Mouse (Mus musculus): ENCODE measurements at regions not wholly inside any gene's neighbourhood (a gene's known extent, or its start where the extent isn't known, plus 50 kb on each side); places are given as distances from the start of the nearest gene placed in this dataset.
"Not testable (repeated sequence)": the region's sequence is repeated elsewhere in the genome, so short reads cannot be mapped to it uniquely, and the experiment has no call there.

DNA sequence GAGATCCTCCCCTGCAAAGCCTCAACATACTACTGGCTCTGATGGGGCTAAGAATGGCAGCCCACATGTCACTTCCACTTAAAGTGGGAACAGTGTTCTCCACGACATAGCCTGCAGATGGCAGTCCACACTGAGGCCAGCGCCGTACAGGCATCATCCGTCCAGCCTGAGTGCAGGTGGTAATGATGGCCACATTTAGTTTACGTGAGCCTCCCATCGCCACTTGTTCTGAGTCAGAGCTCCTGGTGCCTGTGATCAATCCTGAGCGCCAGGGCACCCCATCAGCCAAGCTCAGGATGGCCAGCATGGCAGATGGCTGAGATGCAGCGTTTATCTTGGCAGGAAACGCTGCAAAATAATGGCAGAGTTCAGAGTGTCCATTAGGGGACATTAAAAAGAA, 159.6 kb downstream of the Adgrd1 start:
- peak; percentile 76 to 86 for DNase-seq

DNA sequence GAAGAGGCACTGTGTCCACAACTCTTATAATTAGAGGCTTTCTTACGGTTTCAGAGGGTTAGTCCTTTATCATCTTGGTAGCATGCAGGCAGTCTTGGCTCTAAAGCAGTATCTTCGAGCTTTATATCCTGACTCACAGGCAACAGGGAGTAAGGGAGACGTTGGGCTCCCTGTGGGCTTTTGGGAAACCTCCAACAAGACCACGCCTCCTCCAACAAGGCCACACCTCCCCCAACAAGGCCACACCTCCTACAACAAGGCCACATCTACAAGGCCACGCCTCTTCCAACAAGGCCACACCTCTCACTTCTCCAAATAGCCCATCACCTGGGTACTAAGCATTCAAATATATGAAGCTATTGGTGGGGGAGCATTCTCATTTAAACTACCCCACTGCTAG, 160.7 kb downstream of the Adgrd1 start:
- DNase-seq: no peak

DNA sequence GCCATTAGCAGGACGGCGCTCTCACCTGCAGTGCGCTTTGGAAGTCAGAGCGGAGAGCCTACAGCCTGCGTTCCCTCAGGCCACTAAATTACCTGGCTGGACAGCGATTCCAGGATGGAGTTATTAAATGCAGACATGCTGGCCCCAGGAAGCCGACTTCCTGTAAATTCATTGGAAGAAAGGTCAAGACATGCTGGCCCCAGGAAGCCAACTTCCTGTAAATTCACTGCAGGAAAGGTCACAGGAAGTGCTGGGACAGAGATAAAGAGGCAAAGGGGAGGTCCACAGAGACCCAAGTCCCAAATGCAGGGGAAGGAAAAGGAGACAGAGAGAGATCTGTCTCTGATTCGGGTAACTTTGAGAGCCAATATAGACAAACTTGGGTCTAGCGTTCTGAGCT, 164.1 kb downstream of the Adgrd1 start:
- DNase-seq: no peak

DNA sequence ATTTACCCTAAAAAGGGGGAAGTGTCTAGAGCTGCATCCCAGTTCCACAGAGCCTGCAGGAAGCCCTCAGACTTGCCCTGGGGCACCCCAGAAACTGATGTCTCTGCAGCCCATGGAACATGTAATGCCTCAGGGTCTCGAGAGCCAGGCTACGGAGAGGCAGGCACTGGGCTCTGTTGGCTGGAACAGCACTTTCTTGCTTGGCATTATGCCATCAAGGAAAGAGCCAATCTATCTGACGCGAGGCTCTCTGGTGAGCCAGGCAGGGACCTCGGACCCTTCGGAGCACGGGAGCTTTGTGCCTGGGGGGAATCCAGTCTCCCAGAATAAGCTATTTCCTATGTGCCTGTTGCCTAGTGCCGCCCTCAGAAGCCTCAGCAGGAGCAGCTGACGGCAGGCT, 166.6 kb downstream of the Adgrd1 start:
- no peak for DNase-seq

DNA sequence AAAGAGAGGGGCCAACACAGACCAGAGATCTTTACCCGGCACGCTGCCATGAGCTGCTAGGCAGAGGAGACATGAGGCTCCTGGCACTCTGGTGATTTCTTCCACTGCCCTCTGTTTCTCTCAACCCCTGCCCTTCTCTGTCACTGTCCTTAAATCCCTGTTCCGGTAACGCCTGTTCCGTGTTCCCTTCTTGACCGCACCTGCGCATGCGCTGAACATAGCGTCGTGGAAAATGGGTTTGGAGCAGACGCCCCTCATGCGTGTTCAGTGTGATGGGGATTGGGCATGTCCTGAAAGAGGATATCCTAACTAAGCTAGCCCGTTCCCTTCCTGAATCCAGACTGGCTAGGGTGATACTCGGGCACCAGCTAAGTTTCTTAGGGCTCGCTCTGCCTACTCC, 167.8 kb downstream of the Adgrd1 start:
- no peak for DNase-seq

DNA sequence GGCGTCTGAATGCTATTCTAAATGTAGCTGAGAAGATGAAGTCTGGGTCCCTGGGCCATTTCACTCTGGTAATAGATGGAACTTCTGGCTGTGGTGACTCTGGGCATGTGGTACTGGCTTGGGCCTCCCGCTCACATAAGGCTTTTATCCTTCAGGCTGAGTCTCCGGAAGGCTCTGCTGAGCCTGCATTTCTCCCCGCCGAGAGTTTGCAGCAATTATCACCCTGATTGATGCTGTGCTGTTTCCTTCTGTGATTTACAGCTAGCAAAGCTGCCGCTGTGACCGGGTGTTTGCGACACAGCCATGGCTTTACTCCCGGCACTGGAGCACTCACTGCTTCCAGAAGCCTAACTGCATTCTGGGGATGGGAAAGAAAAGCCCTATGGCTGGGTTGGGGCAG, 171.9 kb downstream of the Adgrd1 start:
- DNase-seq: no peak

DNA sequence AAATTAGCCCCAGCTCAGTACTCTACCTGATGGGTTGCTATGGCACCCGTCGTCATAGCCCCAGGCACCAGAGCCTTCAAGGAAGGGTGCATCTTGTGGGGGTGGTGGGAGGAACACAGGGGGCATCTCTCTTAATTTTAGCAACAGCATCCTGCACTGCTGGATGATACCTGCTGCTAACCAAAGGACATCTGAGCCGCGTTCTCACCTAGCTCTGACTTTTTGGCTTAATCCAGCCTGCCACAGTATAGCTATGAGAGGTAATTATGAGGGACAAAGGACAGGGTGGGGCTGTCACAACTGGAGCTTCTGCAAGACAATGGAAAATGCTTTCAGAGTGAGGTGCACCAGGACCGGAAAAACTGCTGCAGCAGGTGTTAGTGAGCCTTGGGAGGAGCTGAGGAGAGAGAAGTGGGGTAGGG, 173.5 kb downstream of the Adgrd1 start:
- no peak for DNase-seq

DNA sequence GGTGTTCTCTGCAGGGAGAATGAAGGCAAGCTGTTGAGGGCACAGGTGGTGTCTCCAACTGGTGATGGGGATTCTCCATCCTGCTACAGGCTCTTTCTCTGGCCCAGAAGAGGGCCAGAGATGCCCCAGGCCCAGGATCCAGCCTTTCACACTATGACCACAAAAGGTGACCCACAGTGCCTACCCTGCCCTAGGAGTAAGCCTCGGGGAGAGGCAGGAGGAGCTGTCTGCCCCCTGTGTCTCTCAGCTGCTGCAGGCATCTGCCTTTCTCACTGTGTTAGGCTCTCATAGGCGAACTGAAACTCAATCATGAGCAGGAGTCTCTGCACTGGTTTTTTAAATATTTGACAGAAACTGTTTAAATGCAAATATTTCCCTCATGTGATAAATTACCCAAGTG, 184.9 kb downstream of the Adgrd1 start:
- no peak for DNase-seq

DNA sequence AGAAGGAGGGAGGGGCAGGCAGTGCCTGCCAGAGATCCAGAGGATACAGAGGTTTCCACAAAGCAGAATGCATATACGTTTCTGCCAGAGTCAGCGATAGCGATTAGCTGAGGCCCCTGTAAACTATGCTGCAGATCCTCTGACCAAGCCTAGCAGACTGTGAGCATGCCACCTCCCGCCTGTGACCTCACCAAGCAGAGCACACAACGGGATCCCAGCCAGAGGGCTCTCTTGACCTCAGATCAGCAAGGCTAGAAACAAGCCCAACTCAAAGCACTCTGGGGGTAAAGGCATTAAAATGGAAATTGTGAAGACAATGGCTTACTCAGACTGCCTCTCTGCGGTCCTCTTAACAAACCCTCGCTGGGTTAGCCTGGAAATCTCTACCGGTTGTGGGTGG, 185.6 kb downstream of the Adgrd1 start:
- no peak for DNase-seq

DNA sequence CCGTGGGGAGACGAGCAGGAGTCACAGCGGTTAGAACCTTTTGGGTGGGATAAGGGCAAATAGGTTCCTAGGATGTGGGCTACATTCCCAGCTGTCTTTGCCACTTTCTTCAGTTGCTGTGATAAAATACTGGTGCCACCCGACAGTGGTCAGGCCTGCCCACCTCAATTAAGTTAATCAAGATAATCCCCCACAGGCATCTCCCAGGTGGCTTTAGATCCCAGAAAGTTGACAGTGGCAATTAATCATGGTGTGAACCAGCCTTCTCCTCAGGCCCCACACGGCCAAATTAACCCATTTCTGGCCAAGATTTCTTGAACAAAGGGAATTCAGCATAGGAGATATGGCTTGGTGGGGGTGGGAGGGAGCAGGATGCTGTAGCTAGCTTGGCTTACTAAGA, 186.3 kb downstream of the Adgrd1 start:
- no peak for DNase-seq

DNA sequence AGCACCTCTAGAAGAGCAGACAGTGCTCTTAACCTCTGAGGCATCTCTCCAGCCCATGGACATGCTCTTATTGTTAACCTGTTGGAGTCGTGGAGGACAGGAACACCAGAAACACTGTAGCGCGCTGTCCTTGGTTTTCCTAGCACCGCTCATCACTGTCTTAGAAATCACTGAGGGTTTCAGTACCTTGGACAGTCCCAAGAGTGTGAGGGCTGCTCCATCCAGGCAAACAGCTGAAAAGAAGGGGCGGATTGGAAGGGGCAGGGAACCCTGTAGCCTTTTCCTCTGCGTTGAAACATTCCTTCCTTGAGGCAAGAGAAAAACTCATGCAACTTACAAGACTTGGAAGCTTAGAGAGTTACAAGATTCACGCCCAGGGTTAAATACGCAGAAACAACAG, 190.9 kb downstream of the Adgrd1 start:
- no peak for DNase-seq

DNA sequence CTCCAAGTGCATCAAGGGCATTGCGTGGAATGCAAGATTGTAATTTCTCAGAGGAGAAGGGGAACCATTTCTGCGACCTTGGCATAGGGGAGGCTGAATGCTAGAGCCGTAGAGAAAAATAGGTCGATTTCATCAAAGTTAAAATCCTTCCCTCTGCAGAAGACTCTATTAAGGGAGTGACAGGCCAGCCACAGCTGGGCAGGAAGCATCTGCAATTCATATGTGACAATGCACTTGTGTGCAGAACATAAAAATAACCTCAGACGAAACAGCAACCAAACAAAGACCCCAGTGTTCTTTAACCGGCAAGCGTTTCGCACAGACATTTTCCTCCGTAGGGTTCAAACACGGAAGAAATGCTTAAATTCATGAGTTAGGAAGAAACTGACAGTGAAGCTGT, 196.3 kb downstream of the Adgrd1 start:
- not testable (repeated sequence) for DNase-seq

DNA sequence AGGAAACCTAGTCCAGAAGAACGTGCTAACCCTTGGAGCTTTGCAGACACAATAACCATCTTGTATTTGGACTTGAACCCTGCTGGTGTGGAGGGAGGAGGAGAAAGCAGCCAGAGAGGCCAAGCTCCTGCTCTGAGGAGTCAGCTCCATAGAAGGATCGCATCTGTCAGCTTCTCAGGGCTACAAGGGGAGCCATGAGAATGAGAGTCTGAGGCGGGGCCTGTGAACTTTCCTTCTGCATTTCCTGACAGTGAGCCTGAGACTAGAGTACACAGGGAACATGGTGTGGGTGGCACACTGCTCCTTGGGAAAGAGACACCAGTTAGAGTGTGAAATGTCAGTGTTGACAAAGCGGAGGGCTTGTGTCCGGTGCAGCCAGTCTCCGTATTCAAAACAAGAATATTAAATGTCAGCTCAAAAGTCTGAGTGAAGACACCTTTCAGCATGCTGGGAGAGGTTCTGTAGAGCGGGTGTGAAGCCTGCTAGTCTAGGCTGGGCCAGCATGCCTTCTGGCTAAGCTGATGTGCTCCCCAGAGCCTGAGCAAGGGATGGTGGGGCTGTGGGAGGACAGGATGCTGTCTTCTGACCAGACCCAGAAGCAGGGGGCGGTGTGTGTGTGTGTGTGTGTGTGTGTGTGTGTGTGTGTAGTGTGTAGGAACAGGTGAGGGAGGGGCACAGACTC, 198.5 kb downstream of the Adgrd1 start:
- DNase-seq: not testable (repeated sequence)

DNA sequence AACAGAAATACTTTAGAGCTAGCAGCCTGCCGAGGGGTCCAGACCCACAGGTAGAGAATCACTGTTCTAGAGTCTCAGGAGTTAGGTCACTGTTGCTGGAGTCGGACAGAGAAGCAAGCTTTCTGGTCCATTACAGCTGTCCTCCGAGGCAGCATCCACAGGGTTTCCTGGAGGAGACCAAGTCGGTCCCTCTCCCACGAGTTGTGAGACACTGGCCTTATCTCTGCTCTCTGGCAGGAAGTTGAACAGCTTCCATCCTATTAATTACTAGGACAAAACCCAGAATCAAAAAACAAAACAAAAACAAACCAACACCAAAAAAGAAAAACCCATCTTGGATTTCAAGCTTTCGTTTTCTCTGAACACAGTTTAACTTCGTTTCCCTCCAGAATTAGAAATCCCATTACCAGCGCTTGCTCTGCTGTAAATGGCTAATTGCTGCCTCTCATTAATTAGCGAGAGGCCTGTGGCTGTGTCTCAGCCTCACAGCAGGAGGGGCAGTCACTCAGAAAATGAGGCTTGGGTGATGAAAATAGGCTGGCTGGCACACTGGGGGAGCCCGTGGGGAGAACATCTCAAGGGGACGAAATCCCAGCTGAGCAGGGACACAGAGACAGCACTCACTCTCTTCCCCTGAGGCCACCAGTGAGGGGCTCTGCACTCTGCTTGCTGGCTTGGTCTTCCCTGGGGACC, 201.3 kb downstream of the Adgrd1 start:
- no peak for DNase-seq

DNA sequence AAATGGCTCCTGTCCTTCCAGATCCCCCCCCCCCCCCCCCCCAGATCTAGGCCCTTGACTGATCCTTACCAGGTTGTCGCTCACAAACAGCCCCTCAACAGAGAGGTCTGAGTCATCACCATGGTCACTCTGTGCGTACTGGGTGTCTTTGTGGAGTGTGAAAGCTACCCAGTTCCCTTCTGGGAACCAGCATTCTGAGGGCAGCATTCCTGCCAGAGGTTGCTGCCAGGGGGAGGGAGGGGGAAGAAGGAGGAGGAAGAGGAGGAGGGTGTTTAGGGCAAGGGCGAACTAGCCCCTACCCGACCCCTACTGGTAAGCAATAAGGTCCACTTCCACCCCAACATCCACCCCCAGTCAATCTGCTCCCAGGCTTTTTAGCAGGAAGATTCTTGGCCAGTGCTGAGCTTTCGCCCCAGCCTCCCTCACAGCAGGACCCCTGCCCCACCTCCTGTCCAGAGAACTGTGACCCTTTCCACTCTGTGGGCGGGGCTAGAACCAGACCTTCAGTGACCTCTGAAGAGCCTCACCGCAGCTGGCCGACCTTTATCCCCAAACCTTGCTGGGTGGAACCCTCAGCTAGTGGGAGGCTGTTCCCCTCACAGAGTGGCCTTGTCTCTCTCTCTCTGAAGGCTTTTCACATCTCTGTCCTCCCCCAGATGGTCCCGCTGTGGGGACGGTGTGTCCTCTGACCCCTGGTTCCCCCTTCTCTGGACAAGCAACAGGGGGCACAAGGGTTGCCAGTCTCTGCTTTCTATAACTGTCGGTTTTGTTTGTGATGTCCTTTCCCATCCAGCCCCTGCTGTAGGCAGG, 202.2 kb upstream of the Sfswap start:
- DNase-seq: peak; percentile 8 to 11

DNA sequence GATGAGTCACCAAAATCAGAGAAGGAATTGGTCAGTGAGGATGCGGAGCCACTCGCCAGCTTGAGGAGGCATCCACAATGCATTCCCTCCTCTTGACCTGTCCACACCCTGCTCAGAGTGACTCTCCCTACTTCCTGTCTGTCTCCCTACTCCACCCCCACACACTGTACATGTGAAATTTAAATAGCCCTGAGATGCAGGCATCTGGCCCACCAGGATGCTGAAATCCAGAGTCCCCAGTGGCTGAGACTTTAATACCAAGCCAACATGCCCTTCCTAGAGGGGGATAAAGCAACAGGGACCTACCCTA, 201.6 kb upstream of the Sfswap start:
- no peak for DNase-seq

DNA sequence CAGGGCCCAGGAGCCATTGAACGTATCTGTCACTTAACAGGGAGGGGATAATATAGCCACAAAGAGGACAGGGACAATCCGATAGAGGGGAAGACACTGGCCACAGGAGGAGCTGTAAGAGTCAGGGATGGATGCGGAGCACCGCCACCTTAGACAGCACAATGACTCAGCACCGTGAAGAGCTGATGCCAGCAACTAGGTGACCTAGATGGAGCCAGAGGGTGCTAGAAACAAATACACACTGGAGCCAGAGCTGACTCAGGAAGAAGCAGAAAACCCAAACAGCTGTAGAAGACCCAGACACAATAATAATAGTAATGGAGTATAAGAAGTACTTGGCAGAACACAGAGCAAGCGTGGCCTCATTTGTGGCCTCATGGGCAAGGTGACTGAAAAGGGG, 200.6 kb upstream of the Sfswap start:
- no peak for DNase-seq

DNA sequence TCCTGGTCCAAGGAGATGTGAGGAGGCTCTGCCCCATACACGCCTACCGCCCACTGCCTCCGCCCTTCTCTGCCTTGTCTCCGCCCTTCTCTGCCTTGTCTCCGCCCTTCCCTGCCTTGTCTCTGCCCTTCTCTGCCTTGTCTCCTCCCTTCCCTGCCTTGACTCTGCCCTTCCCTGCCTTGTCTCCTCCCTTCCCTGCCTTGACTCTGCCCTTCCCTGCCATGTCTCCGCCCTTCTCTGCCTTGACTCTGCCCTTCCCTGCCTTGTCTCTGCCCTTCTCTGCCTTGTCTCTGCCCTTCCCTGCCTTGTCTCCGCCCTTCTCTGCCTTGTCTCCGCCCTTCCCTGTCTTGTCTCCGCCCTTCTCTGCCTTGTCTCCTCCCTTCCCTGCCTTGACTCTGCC, 185.4 kb upstream of the Sfswap start:
- DNase-seq: no peak

DNA sequence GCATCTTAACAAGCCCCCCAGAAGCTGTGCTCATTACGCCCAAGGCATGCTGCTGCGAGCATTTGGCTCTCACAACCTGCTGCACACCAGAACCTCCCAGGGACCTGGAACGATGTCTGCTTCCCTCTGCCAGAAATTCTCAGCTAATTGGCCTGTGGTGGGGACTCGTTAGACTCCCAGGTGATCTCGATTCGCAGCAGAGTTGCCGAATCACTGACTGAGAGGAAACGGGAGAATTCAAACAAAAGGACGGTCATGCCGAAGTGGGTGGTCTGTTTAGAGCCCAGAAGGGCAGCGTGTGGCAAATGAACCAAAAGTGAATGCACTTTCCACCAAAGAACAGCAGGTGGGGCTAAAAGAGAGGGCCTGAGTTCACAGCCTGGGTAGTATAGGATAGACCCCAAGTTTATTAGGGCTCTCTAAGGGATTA, 169.9 kb upstream of the Sfswap start:
- peak; percentile 74 to 86 for DNase-seq

DNA sequence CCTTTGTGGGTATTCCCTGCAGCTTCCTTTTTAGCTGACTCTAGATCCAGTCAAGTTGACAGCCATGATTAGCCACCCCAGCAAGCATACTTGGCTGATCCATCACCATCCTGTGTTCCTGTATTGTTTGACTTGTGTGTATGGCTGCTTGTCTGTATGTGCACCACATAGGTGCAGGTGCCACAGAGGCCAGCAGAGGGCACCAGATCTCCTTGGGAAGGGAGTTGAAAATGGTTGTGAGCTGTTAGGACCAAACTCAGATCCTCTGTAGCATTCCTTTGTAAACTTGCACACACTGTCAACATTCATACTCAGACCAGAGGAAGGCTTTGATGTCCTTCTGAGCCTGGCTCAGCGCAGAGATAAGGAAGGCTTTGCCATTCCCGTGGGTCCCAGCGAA, 169.0 kb upstream of the Sfswap start:
- DNase-seq: peak in 1 of 2 experiments; percentile 25

DNA sequence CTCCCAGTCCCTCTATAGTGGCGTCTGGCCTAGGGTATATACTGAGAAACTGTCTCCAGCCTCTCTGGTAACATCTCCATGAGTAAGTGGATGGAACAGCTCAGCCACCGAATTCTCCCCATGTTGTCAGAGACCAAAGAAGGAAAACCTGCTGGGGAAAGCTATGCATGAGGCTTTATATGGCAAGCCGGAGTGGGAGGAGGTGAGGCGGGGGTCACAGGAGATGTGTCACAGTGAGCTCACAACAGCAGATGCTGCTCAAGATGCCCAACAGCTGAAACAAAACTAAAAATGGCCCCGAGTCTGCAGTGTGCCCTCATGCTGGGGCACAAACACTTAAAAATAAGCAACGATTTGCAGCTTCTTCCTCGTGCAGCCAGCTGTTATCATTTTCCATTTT, 162.5 kb upstream of the Sfswap start:
- DNase-seq: no peak

DNA sequence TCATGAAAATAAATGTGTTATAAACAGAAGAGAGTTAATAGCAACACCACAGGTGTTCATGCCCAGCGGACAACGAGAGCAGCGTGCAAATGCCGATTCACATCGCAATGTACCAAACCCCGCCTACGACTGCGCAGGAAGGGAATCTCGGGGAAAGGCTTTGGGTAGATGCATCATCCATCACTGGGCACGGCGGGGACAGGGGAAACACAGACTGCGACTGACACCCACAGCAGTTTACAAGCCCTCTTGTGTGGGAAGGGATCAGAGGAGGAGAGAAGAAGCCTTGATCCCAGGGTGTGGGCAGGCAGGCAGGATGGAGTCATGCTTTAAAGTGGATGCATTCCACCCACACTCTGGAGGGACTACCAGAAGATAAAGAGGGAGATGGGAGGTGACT, 157.0 kb upstream of the Sfswap start:
- DNase-seq: no peak

DNA sequence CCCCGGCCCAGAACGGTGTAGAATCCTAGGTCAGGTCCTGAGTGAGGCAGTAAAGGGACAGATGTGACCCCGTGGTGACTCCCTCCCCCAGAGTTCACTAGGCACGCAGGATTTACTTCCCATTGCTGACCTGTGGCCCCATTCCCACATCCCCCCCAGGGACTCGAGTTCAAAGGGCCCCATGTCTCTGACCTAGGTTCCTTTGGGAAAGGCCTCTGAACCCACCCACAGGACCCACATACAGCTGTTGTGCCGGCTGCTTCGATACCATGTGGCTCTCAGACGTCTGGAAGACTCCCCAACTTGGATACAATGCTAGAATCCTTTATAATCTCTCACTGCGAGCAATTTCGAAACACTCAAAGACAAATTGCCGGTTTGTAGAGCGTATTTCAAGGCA, 151.0 kb upstream of the Sfswap start:
- DNase-seq: no peak

DNA sequence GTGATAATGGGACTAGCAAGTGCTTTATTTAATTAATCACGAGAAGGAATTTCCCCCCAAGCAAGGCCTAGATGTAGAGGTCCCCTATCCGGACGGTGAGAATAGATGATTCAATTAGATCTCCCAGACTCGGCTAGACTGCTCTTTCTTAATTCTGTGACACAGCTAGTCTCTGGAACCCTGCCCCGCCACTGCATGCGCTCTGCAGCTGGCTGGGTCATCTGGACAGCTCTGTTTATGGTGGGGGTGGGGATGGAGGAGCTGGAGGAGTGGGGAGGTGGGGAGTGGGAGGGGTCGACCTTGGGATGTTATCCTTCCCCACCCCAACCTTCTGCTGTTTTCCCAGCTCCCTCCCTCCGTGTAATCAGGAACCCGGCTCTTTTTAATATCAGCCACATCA, 147.5 kb upstream of the Sfswap start:
- no peak for DNase-seq

All from cerebellum, postnatal 14 days (tissue).